Mouse (Mus musculus) MEL (cell line): Measurements from ENCODE around the gene Atg5. TPM values are rescaled to one million over a fixed set of nuclear protein-coding genes. Genes with fewer than 3 reads are reported as not detected.

ENCODE experiments used
- DNase-seq: peaks from one replicate; pipeline ENCODE4 v3.0.0; 2011; ENCODE audit warnings: low read depth, low spot score
- H3K27ac ChIP-seq: 2 replicates; pipeline ENCODE4 v1.5.1; 2012; ENCODE audit warnings: low read depth, mild to moderate bottlenecking, control low read depth, low read length, moderate library complexity; ENCODE audit not compliant: control insufficient read depth
- H3K27me3 ChIP-seq, 2 experiments: fragments of 150-350 bp in 1 of 2; sonication (generic) in 1 of 2; 2 replicates each; pipeline ENCODE4 v1.6.1; 2012; ENCODE audit warnings: low read length in 2 of 2, mild to moderate bottlenecking in 2 of 2, improper control_type of control experiment in 1 of 2, moderate library complexity in 1 of 2; ENCODE audit not compliant: insufficient read depth in 2 of 2, control insufficient read depth in 1 of 2
- H3K36me3 ChIP-seq, 2 experiments: 2 replicates each; pipeline ENCODE4 v1.6.1; 2012 to 2014; ENCODE audit warnings: low read length in 2 of 2, improper control_type of control experiment in 1 of 2, inconsistent platforms in 1 of 2, mild to moderate bottlenecking in 1 of 2; ENCODE audit not compliant: insufficient read depth in 2 of 2, control insufficient read depth in 1 of 2
- H3K4me1 ChIP-seq, 2 experiments: fragments of 150-350 bp in 1 of 2; sonication (generic) in 1 of 2; 2 replicates each; pipeline ENCODE4 v1.6.1; 2012; ENCODE audit warnings: low read length in 2 of 2, improper control_type of control experiment in 1 of 2, mild to moderate bottlenecking in 1 of 2; ENCODE audit not compliant: insufficient read depth in 2 of 2, control insufficient read depth in 1 of 2
- H3K4me3 ChIP-seq, 2 experiments: fragments of 150-350 bp in 1 of 2; sonication (generic) in 1 of 2; 2 replicates each; pipeline ENCODE4 v1.5.1; 2012; ENCODE audit warnings: low read depth in 2 of 2, low read length in 2 of 2, mild to moderate bottlenecking in 2 of 2, moderate library complexity in 2 of 2, control low read depth in 1 of 2, improper control_type of control experiment in 1 of 2; ENCODE audit not compliant: control insufficient read depth in 1 of 2, insufficient read depth in 1 of 2
- H3K79me2 ChIP-seq: 2 replicates; pipeline ENCODE4 v1.6.1; 2012; ENCODE audit warnings: mild to moderate bottlenecking, low read length, moderate library complexity; ENCODE audit not compliant: control insufficient read depth, poor library complexity, insufficient read depth
- H3K9ac ChIP-seq: 2 replicates; pipeline ENCODE4 v1.6.1; 2012; ENCODE audit warnings: low read depth, mild to moderate bottlenecking, control low read depth, low read length, moderate library complexity; ENCODE audit not compliant: control insufficient read depth, poor library complexity, severe bottlenecking
- H3K9me3 ChIP-seq: fragments of 150-350 bp; sonication (generic); replicated peaks from 2 replicates; pipeline ENCODE4 v1.6.1; 2012; ENCODE audit warnings: mild to moderate bottlenecking, low read length, improper control_type of control experiment, moderate library complexity; ENCODE audit not compliant: insufficient read depth
- CHD1 ChIP-seq: IDR thresholded peaks from 2 replicates; pipeline ENCODE4 v1.6.1; 2012; ENCODE audit warnings: low read depth, mild to moderate bottlenecking, inconsistent platforms, low read length, improper control_type of control experiment
- CHD2 ChIP-seq: IDR thresholded peaks from 2 replicates; pipeline ENCODE4 v1.6.1; 2011; ENCODE audit warnings: low read length, improper control_type of control experiment
- CTCF ChIP-seq, 3 experiments: IDR thresholded peaks in 2 of 3; conservative IDR thresholded peaks in 1 of 3; 2 replicates each; pipeline ENCODE4 v1.5.1; 2011 to 2012; ENCODE audit warnings: low read length in 3 of 3, low read depth in 2 of 3, mild to moderate bottlenecking in 2 of 3, improper control_type of control experiment in 1 of 3, inconsistent platforms in 1 of 3, mixed read lengths in 1 of 3, moderate library complexity in 1 of 3; ENCODE audit not compliant: control insufficient read depth in 1 of 3, insufficient read depth in 1 of 3, poor library complexity in 1 of 3, severe bottlenecking in 1 of 3
- ELF1 ChIP-seq: IDR thresholded peaks from 2 replicates; pipeline ENCODE4 v1.6.1; 2014; ENCODE audit warnings: low read depth, mild to moderate bottlenecking, inconsistent platforms, low read length, improper control_type of control experiment, moderate library complexity
- GATA1 ChIP-seq: IDR thresholded peaks from 2 replicates; pipeline ENCODE4 v1.6.1; 2011; ENCODE audit warnings: low read depth, low read length, improper control_type of control experiment
- JUND ChIP-seq: IDR thresholded peaks from 2 replicates; pipeline ENCODE4 v1.6.1; 2011; ENCODE audit warnings: low read depth, mild to moderate bottlenecking, improper control_type of control experiment, low read length
- KAT2A ChIP-seq: conservative IDR thresholded peaks from 2 replicates; pipeline ENCODE4 v1.6.1; 2012; ENCODE audit warnings: low read depth, low read length, improper control_type of control experiment, inconsistent platforms
- MAFK ChIP-seq: IDR thresholded peaks from 2 replicates; pipeline ENCODE4 v1.6.1; 2011; ENCODE audit warnings: low read depth, mild to moderate bottlenecking, low read length, improper control_type of control experiment, borderline replicate concordance
- MEF2A ChIP-seq: IDR thresholded peaks from 2 replicates; pipeline ENCODE4 v1.6.1; 2014; ENCODE audit warnings: low read depth, mild to moderate bottlenecking, inconsistent platforms, low read length, improper control_type of control experiment; ENCODE audit not compliant: poor library complexity, insufficient replicate concordance, severe bottlenecking; ENCODE audit errors: extremely low read depth
- MYC ChIP-seq: IDR thresholded peaks from 2 replicates; pipeline ENCODE4 v1.6.1; 2011; ENCODE audit warnings: low read depth, mild to moderate bottlenecking, low read length, improper control_type of control experiment, moderate library complexity
- POLR2A ChIP-seq, 2 experiments: IDR thresholded peaks; 2 replicates each; pipeline ENCODE4 v1.6.1; 2011 to 2012; ENCODE audit warnings: low read length in 2 of 2, mild to moderate bottlenecking in 2 of 2, control low read depth in 1 of 2, improper control_type of control experiment in 1 of 2, low read depth in 1 of 2, moderate library complexity in 1 of 2; ENCODE audit not compliant: control insufficient read depth in 1 of 2, insufficient read depth in 1 of 2, poor library complexity in 1 of 2
- POLR2AphosphoS5 ChIP-seq: IDR thresholded peaks from 2 replicates; pipeline ENCODE4 v1.6.1; 2012; ENCODE audit warnings: low read depth, borderline replicate concordance, mild to moderate bottlenecking, inconsistent platforms, low read length, moderate library complexity, mixed read lengths
- SIN3A ChIP-seq: IDR thresholded peaks from 2 replicates; pipeline ENCODE4 v1.6.1; 2012; ENCODE audit warnings: low read length, improper control_type of control experiment, inconsistent platforms
- SMC3 ChIP-seq: IDR thresholded peaks from 2 replicates; pipeline ENCODE4 v1.6.1; 2011; ENCODE audit warnings: low read depth, low read length, improper control_type of control experiment
- TAL1 ChIP-seq: IDR thresholded peaks from 2 replicates; pipeline ENCODE4 v1.6.1; 2012; ENCODE audit warnings: mild to moderate bottlenecking, inconsistent platforms, low read length, moderate library complexity, mixed read lengths
- TBP ChIP-seq: IDR thresholded peaks from 2 replicates; pipeline ENCODE4 v1.8.0; 2011; ENCODE audit warnings: low read depth, low read length, improper control_type of control experiment
- TCF12 ChIP-seq: IDR thresholded peaks from 2 replicates; pipeline ENCODE4 v1.6.1; 2014; ENCODE audit warnings: low read depth, mild to moderate bottlenecking, inconsistent platforms, low read length, improper control_type of control experiment, moderate library complexity
- UBTF ChIP-seq: IDR thresholded peaks from 2 replicates; pipeline ENCODE4 v1.6.1; 2012; ENCODE audit warnings: low read depth, mild to moderate bottlenecking, inconsistent platforms, low read length, improper control_type of control experiment, moderate library complexity, borderline replicate concordance; ENCODE audit not compliant: insufficient read depth
- USF2 ChIP-seq, 2 experiments: IDR thresholded peaks; 2 replicates each; pipeline ENCODE4 v1.6.1; 2011 to 2012; ENCODE audit warnings: improper control_type of control experiment in 2 of 2, low read length in 2 of 2, borderline replicate concordance in 1 of 2, inconsistent platforms in 1 of 2, low read depth in 1 of 2, mild to moderate bottlenecking in 1 of 2; ENCODE audit not compliant: insufficient read depth in 1 of 2
- ZMIZ1 ChIP-seq: IDR thresholded peaks from 2 replicates; pipeline ENCODE4 v1.6.1; 2012; ENCODE audit warnings: low read depth, mild to moderate bottlenecking, inconsistent platforms, low read length, improper control_type of control experiment, moderate library complexity
- polyA plus RNA-seq, 2 experiments: library from polyadenylated mRNA; stranded (reverse) in 1 of 2; unstranded in 1 of 2; fragments of >175 nt in 1 of 2; fragments of >200 nt in 1 of 2; gene quantifications; 2 replicates each; pipeline versions ENCODE4 v1.2.1 to v1.2.4; 2012; ENCODE audit warnings: low replicate concordance in 2 of 2, low read depth in 1 of 2; ENCODE audit not compliant: insufficient read length in 2 of 2, insufficient read depth in 1 of 2, missing spikeins in 1 of 2
- total RNA-seq: library from RNA; depleted of rRNA; stranded (reverse); fragments of 300-350 nt; gene quantifications from 2 replicates; pipeline ENCODE4 v1.2.3, GENCODE M21; 2012

Gene Atg5
- total and polyA plus RNA-seq, 3 experiments, result 28.8 to 30.2 TPM; not detected in 1

DNA sequence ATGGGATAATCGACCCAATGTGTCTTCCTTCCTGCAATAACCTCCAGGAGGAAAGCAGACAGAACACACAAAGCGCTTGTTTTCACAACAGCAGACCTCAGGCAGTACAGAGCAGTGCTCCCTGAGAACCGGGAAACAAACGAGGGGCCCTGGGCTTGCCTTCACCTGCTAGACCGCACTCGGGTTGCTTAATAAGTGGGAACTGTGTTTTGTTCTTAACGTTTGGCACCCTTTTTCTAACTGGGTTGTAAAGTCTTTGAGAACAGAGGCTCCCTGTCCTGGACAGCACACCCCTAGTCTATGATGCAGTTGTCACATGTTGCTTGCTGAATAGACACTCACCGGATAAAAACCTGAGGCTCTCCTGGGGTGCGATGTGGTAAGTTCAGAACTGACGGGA lies 115.1 kb downstream of the Atg5 start:
- no peaks in the 10 kb centered on the region for H3K9me3 ChIP-seq
- DNase-seq, result no peak
- H3K4me1 ChIP-seq, result peaks cover 6 to 10% of the 10 kb centered on the region in 2 experiments

DNA sequence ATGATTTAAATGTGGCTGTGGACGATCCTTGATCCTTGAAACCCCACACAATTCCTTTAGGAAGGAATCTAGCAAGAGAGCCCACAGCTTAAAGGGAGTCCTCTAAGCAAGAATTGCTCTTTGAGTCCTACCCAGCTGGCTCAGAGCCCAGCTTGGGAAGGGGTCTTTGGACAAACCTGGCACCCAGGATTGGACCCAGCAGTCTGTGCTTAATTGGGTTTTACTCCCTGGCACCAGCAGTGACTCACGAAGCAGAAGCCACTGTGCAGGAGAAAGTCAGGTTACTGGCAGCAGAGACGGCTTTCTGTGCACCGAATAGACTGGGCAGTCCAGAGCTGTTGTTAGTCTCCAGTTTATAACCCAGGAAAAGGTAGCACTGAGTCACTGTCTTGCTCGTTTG lies 117.1 kb downstream of the Atg5 start:
- H3K9ac ChIP-seq, result no peak overlapping the region
- no peaks in the 10 kb centered on the region for H3K79me2 ChIP-seq
- TF ChIP-seq UBTF (no peak), MEF2A (no peak), CTCF (IDR thresholded peaks at IDR 0.05 in 2 of 3, conservative IDR thresholded peaks at IDR 0.05 in 1 of 3; ENCODE audit: control insufficient read depth in 1 of 3, insufficient read depth in 1 of 3, low read depth in 2 of 3, low read length in 3 of 3, poor library complexity in 1 of 3, severe bottlenecking in 1 of 3) (no peak), CHD2 (no peak), SMC3 (no peak), GATA1 (no peak), ELF1 (no peak), TBP (no peak), POLR2AphosphoS5 (no peak), SIN3A (no peak)
- H3K27me3 ChIP-seq, result no peaks in the 10 kb centered on the region
- peaks cover 6 to 10% of the 10 kb centered on the region in 2 experiments for H3K4me1 ChIP-seq
- no peaks in the 10 kb centered on the region for H3K9me3 ChIP-seq
- no peak overlapping the region for H3K4me3 ChIP-seq
- H3K36me3 ChIP-seq, result no peaks in the 10 kb centered on the region
- no peak overlapping the region for H3K27ac ChIP-seq
- no peak for DNase-seq

More for the DNA sequence above, 115.1 kb downstream of the Atg5 start:
- no peak overlapping the region for H3K27ac ChIP-seq
- H3K79me2 ChIP-seq, result no peaks in the 10 kb centered on the region
- peaks cover 0 to 4% of the 10 kb centered on the region in 2 experiments; a peak in 1 of 4 replicates for H3K36me3 ChIP-seq
- TF ChIP-seq POLR2A (IDR thresholded peaks at IDR 0.05; ENCODE audit: control insufficient read depth in 1 of 2, insufficient read depth in 1 of 2, low read depth in 1 of 2, low read length in 2 of 2, poor library complexity in 1 of 2), result no peak
- TF ChIP-seq MAFK, result no peak
- no peak for TF ChIP-seq CTCF (IDR thresholded peaks at IDR 0.05 in 2 of 3, conservative IDR thresholded peaks at IDR 0.05 in 1 of 3; ENCODE audit: control insufficient read depth in 1 of 3, insufficient read depth in 1 of 3, low read depth in 2 of 3, low read length in 3 of 3, poor library complexity in 1 of 3, severe bottlenecking in 1 of 3)
- TF ChIP-seq KAT2A, result no peak
- TF ChIP-seq CHD1, result no peak
- TF ChIP-seq TAL1, result no peak
- no peak for TF ChIP-seq USF2 (IDR thresholded peaks at IDR 0.05; ENCODE audit: borderline replicate concordance in 1 of 2, insufficient read depth in 1 of 2, low read depth in 1 of 2, low read length in 2 of 2)
- TF ChIP-seq ZMIZ1, result no peak
- TF ChIP-seq JUND, result no peak
- TF ChIP-seq MYC, result no peak
- TF ChIP-seq TCF12, result no peak
- TF ChIP-seq ELF1, result no peak
- TF ChIP-seq GATA1, result no peak
- no peaks in the 10 kb centered on the region for H3K27me3 ChIP-seq
- H3K4me3 ChIP-seq, result no peak overlapping the region
- no peak overlapping the region for H3K9ac ChIP-seq
